Mouse (Mus musculus) liver, adult 2 months (tissue): Measurements from ENCODE around the gene Card11. TPM values are rescaled to one million over a fixed set of nuclear protein-coding genes. Genes with fewer than 3 reads are reported as not detected.

Experiments used
- DNase-seq: peaks from one replicate; pipeline ENCODE4 v3.0.0-alpha.2; 2011; ENCODE audit warnings: low read depth, low spot score; ENCODE audit errors: extremely low read depth
- H3K27ac ChIP-seq: fragments of 200-500 bp; replicated peaks from 2 replicates; pipeline ENCODE4 v1.5.1; 2012; ENCODE audit warnings: low read depth, mild to moderate bottlenecking, control low read depth, inconsistent platforms, low read length; ENCODE audit not compliant: insufficient read depth
- H3K27me3 ChIP-seq: fragments of 200-500 bp; 2 replicates; pipeline ENCODE4 v1.6.1; 2012; ENCODE audit warnings: mild to moderate bottlenecking, moderate library complexity, low read length, inconsistent platforms; ENCODE audit not compliant: control insufficient read depth, insufficient read depth
- H3K36me3 ChIP-seq: fragments of 200-500 bp; 2 replicates; pipeline ENCODE4 v1.6.1; 2012; ENCODE audit warnings: low read length, inconsistent platforms; ENCODE audit not compliant: control insufficient read depth, insufficient read depth
- H3K4me1 ChIP-seq: fragments of 200-500 bp; 2 replicates; pipeline ENCODE4 v1.6.1; 2011; ENCODE audit warnings: low read length; ENCODE audit not compliant: control insufficient read depth, insufficient read depth
- H3K4me3 ChIP-seq: fragments of 200-500 bp; 2 replicates; pipeline ENCODE4 v1.5.1; 2011; ENCODE audit warnings: low read depth, mild to moderate bottlenecking, control low read depth, low read length, moderate library complexity; ENCODE audit not compliant: insufficient read depth
- H3K79me2 ChIP-seq: fragments of 200-500 bp; 2 replicates; pipeline ENCODE4 v1.6.1; 2012; ENCODE audit warnings: inconsistent platforms, mild to moderate bottlenecking, low read length, moderate library complexity; ENCODE audit not compliant: control insufficient read depth, insufficient read depth
- H3K9ac ChIP-seq: fragments of 200-500 bp; 2 replicates; pipeline ENCODE4 v1.6.1; 2012; ENCODE audit warnings: low read depth, mild to moderate bottlenecking, control low read depth, inconsistent platforms, low read length
- CTCF ChIP-seq: fragments of 200-500 bp; IDR thresholded peaks from 2 replicates; pipeline ENCODE4 v1.5.1; 2011; ENCODE audit warnings: low read depth, low read length, control low read depth
- POLR2A ChIP-seq: fragments of 200-500 bp; IDR thresholded peaks from 2 replicates; pipeline ENCODE4 v1.6.1; 2011; ENCODE audit warnings: low read length, control low read depth; ENCODE audit not compliant: insufficient read depth; ENCODE audit errors: extremely low read depth
- WGBS: fragments of 180-500 bp; shearing (Covaris S2); methylation state at CpG from one replicate; pipeline ENCODE4 v1.1.7; 2018; 5-methylcytosine and 5-hydroxymethylcytosine counted together
- polyA plus RNA-seq: library from polyadenylated mRNA; depleted of rRNA; stranded (reverse); fragments of >200 nt; gene quantifications from 2 replicates; pipeline ENCODE4 v1.2.3, GENCODE M21; 2012
- total RNA-seq: library from RNA; depleted of rRNA; stranded (reverse); fragments of >200 nt; gene quantifications from 2 replicates; pipeline ENCODE4 v1.2.3, GENCODE M21; 2014

Card11 gene
- total and polyA plus RNA-seq, 2 experiments = 0.09 to 0.71 TPM

GRCm38 (mm10) chr5:140981370-140981805 is 19.0 kb downstream of the Card11 start:
- Histone ChIP-seq H3K36me3 (no peaks in the 10 kb centered on the region), H3K4me3 (no peak overlapping the region), H3K27me3 (no peaks in the 10 kb centered on the region), H3K4me1 (peaks cover 3% of the 10 kb centered on the region; the same call in 1 of the 2 replicates), H3K79me2 (no peaks in the 10 kb centered on the region), H3K9ac (no peak overlapping the region), H3K27ac (no peak overlapping the region)
- DNase-seq = peak; percentile 59
- WGBS = 12% methylated on average over 6 of the region's 6 CpGs
- TF ChIP-seq CTCF (no peak), POLR2A (no peak)

- whole genome bisulfite sequencing = 72% methylated on average over 5 of the region's 5 CpGs
- DNase-seq = no peak
- H3K79me2 ChIP-seq = no peaks in the 10 kb centered on the region
- no peaks in the 10 kb centered on the region for H3K27me3 ChIP-seq
- TF ChIP-seq POLR2A = no peak
- TF ChIP-seq CTCF = no peak
- no peak overlapping the region for H3K9ac ChIP-seq
- no peak overlapping the region for H3K27ac ChIP-seq
- H3K36me3 ChIP-seq = no peaks in the 10 kb centered on the region
- peaks cover 3% of the 10 kb centered on the region; the same call in 1 of the 2 replicates for H3K4me1 ChIP-seq
- H3K4me3 ChIP-seq = no peak overlapping the region
Measured at GRCm38 (mm10) chr5:140980783-140981182, 19.6 kb downstream of the Card11 start.

- 89% methylated on average over 2 of the region's 2 CpGs for WGBS
- no peak for TF ChIP-seq CTCF
- no peak for TF ChIP-seq POLR2A
Measured at GRCm38 (mm10) chr5:140980051-140980450, 20.3 kb downstream of the Card11 start.

GRCm38 (mm10) chr5:140962945-140963344 is 37.4 kb downstream of the Card11 start:
- H3K9ac ChIP-seq = no peak overlapping the region
- no peaks in the 10 kb centered on the region for H3K79me2 ChIP-seq
- H3K4me3 ChIP-seq = no peak overlapping the region
- DNase-seq = peak; percentile 78
- H3K27me3 ChIP-seq = no peaks in the 10 kb centered on the region
- no peaks in the 10 kb centered on the region; the same call in 1 of the 2 replicates for H3K4me1 ChIP-seq
- H3K27ac ChIP-seq = no peak overlapping the region
- H3K36me3 ChIP-seq = no peaks in the 10 kb centered on the region
- peak; percentile 83 for TF ChIP-seq CTCF
- no peak for TF ChIP-seq POLR2A
- WGBS = 19% methylated on average over 9 of the region's 9 CpGs

More at GRCm38 (mm10) chr5:140980051-140980450, 20.3 kb downstream of the Card11 start:
- Histone ChIP-seq H3K4me1 (peaks cover 3% of the 10 kb centered on the region; the same call in 1 of the 2 replicates), H3K27ac (no peak overlapping the region), H3K36me3 (no peaks in the 10 kb centered on the region), H3K27me3 (no peaks in the 10 kb centered on the region), H3K9ac (no peak overlapping the region), H3K79me2 (no peaks in the 10 kb centered on the region), H3K4me3 (no peak overlapping the region)
- DNase-seq = no peak

- no peaks in the 10 kb centered on the region for H3K36me3 ChIP-seq
- no peaks in the 10 kb centered on the region for H3K79me2 ChIP-seq
- no peak overlapping the region for H3K27ac ChIP-seq
- H3K9ac ChIP-seq = no peak overlapping the region
- TF ChIP-seq CTCF (no peak), POLR2A (no peak)
- no peak overlapping the region for H3K4me3 ChIP-seq
- H3K27me3 ChIP-seq = no peaks in the 10 kb centered on the region
- WGBS = 86% methylated on average over 6 of the region's 6 CpGs
- no peak for DNase-seq
- no peaks in the 10 kb centered on the region; the same call in 1 of the 2 replicates for H3K4me1 ChIP-seq
Measured at GRCm38 (mm10) chr5:140960732-140961131, 39.6 kb downstream of the Card11 start.

GRCm38 (mm10) chr5:140959160-140959559 is 41.2 kb downstream of the Card11 start:
- WGBS = 53% methylated on average over 6 of the region's 6 CpGs
- no peak overlapping the region for H3K4me3 ChIP-seq
- no peak overlapping the region for H3K9ac ChIP-seq
- no peaks in the 10 kb centered on the region for H3K79me2 ChIP-seq
- H3K36me3 ChIP-seq = no peaks in the 10 kb centered on the region
- no peak for TF ChIP-seq CTCF
- TF ChIP-seq POLR2A = no peak
- H3K4me1 ChIP-seq = no peaks in the 10 kb centered on the region; the same call in 1 of the 2 replicates
- H3K27ac ChIP-seq = no peak overlapping the region
- peak; percentile 28 for DNase-seq
- H3K27me3 ChIP-seq = no peaks in the 10 kb centered on the region
